8 mouse cellular contexts compared by ENCODE assay signal in the genomic region with DNA sequence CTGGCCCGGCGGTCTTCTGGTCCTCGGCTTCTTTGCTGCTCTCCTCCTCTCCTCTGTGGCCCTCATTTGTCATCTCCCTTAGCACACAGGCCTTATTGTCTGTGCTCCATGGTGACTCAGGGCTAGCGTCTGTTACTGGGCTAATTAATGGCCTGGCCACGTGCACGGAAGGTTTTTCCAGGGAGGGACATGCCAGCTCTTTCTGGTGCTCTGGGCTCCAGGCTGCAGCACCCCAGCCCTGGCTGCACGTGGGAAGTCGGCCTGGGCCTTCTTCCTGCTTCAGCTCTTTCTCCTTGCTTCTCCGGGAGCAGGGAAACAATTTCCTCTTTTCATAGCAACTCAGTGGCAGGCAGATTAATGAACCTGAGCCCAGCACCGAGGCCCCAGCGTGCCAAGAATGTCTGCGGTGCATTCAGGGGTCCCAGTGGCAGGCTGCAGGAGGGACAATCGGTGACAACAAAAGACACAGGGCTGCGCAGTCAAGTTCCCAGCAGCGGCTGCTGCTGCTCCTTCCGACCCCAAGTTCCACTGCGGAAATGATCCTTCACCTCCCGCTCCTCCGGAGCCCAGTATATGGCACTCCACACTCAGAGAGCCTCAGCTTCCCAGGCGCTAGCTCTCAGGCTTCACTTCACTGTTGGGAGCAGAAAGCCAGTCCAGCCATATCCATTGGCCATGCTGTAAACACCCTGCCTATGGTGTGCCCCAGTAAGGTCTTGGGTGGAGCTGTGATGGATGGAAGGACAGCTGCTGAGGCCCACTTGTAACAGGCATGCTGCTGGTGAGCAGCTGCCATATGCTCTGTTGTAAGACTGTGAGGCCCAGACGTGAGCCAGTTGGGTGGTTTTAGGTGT.
A peak's percentile ranks its signal among the peaks of the same experiment; 100 is the strongest.
DNase-seq lines count a peak whose midpoint lies in the region; ATAC-seq lines count a peak whose summit lies in the region.

No protein-coding gene starts in this region.

- ATAC-seq in forebrain, embryonic 15.5 days (replicated peaks), result peak; percentile 94
- ATAC-seq in kidney, embryonic 14.5 days (ENCODE audit: low FRiP score, low TSS enrichment), result peak; percentile 76
- no peak for ATAC-seq in monocyte, adult 5-6 weeks (replicated peaks; ENCODE audit: insufficient number of reproducible peaks, low FRiP score, low TSS enrichment, poor library complexity, severe bottlenecking)

- peak; percentile 29 for DNase-seq in adrenal gland, adult 8-10 months
- DNase-seq in cerebellum, adult 11-12 months, result peak; percentile 31
- DNase-seq in left cerebral cortex, postnatal 4 days, result peak; percentile 67
- DNase-seq in retina, postnatal 1 day, result peak; percentile 93
- no peak for DNase-seq in spleen, postnatal 14 days (ENCODE audit: low spot score in 2 of 2)

- H3K4me1 ChIP-seq in forebrain, embryonic 15.5 days, result peaks cover 16% of the 10 kb centered on the region
- peaks cover 13% of the 10 kb centered on the region for H3K4me1 ChIP-seq in kidney, embryonic 14.5 days (ENCODE audit: control insufficient read depth, insufficient read depth, low read length)

- no peak overlapping the region for H3K9ac ChIP-seq in forebrain, embryonic 15.5 days (replicated peaks)
- peak overlapping the region; percentile 51 for H3K9ac ChIP-seq in kidney, embryonic 14.5 days (ENCODE audit: low read depth, low read length)

- H3K4me2 ChIP-seq in forebrain, embryonic 15.5 days (replicated peaks), result 0 out of 2 replicates have a peak overlapping the region, but pooled peaks have one; percentile 5
- H3K4me2 ChIP-seq in kidney, embryonic 14.5 days (replicated peaks; ENCODE audit: low read depth, low read length), result no peak overlapping the region; the same call in 1 of the 2 replicates

- WGBS in forebrain, embryonic 15.5 days, result 2% methylated on average over 21 of the region's 21 CpGs
- WGBS in kidney, embryonic 14.5 days, result 19% methylated on average over 20 of the region's 21 CpGs

- intact Hi-C loops in left cerebral cortex, postnatal 4 days (cut with DNase I), result no loop called here

- no peaks in the 10 kb centered on the region for H3K27me3 ChIP-seq in forebrain, embryonic 15.5 days
- H3K27me3 ChIP-seq in kidney, embryonic 14.5 days (ENCODE audit: control insufficient read depth, insufficient read depth, low read length), result no peaks in the 10 kb centered on the region

- peak overlapping the region; percentile 76 for H3K27ac ChIP-seq in forebrain, embryonic 15.5 days (replicated peaks)
- H3K27ac ChIP-seq in kidney, embryonic 14.5 days (ENCODE audit: low read depth, low read length), result peak overlapping the region; percentile 85

- H3K36me3 ChIP-seq in forebrain, embryonic 15.5 days, result no peaks in the 10 kb centered on the region
- no peaks in the 10 kb centered on the region for H3K36me3 ChIP-seq in kidney, embryonic 14.5 days (ENCODE audit: control insufficient read depth, insufficient read depth, low read length)

- H3K4me3 ChIP-seq in forebrain, embryonic 15.5 days, result no peak overlapping the region
- no peak overlapping the region for H3K4me3 ChIP-seq in kidney, embryonic 14.5 days (ENCODE audit: low read length)

- peaks cover 6% of the 10 kb centered on the region for H3K9me3 ChIP-seq in forebrain, embryonic 15.5 days
- H3K9me3 ChIP-seq in kidney, embryonic 14.5 days (ENCODE audit: control insufficient read depth, low read length), result no peaks in the 10 kb centered on the region; the same call in 1 of the 2 replicates

Comparison
In these comparisons a context has a peak if more than half of its experiments do, and no peak if none do; other contexts are left out.
1. DNase-seq: peak in adrenal gland, adult 8-10 months (single experiment), cerebellum, adult 11-12 months (single experiment), left cerebral cortex, postnatal 4 days (single experiment) and retina, postnatal 1 day (single experiment); none in spleen, postnatal 14 days (0 of 2).